Mouse (Mus musculus): ENCODE results near the gene Olfr601. TPM values are rescaled to one million over a fixed set of nuclear protein-coding genes. Genes with fewer than 3 reads are reported as not detected.
"Not testable (repeated sequence)": the region's sequence is repeated elsewhere in the genome, so short reads cannot be mapped to it uniquely, and the experiment has no call there.

The Olfr601 gene
- not detected in 2 replicates for polyA plus RNA-seq (2012)

- no peak for TF ChIP-seq GATA1 (IDR thresholded peaks at IDR 0.05; ENCODE audit: low read length)
Observed at GRCm38 (mm10) chr7:103362555-103362954, at the start of gene Olfr601. Gene Olfr601 (minus strand): TSS chr7:103362655.

- TF ChIP-seq GATA1 (IDR thresholded peaks at IDR 0.05; ENCODE audit: low read length) = no peak
Observed at GRCm38 (mm10) chr7:103398981-103399380, 36.5 kb upstream of the Olfr601 start.

- TF ChIP-seq GATA1 (IDR thresholded peaks at IDR 0.05; ENCODE audit: low read length) = no peak
Observed at GRCm38 (mm10) chr7:103397758-103398157, 35.3 kb upstream of the Olfr601 start.

GRCm38 (mm10) chr7:103386077-103386476 is 23.6 kb upstream of the Olfr601 start, which contains the start of gene Olfr603:
Gene Olfr603 (minus strand): TSS chr7:103386177.
- no peak for TF ChIP-seq GATA1 (IDR thresholded peaks at IDR 0.05; ENCODE audit: low read length)

GRCm38 (mm10) chr7:103349569-103349968 is 12.9 kb downstream of the Olfr601 start, which contains the start of gene Olfr600:
Gene Olfr600 (minus strand): TSS chr7:103349669.
- TF ChIP-seq GATA1 (IDR thresholded peaks at IDR 0.05; ENCODE audit: low read length) = no peak

GRCm38 (mm10) chr7:103335617-103336016 is 26.8 kb downstream of the Olfr601 start, which contains the start of gene Olfr599:
Gene Olfr599 (plus strand): TSS chr7:103335917.
- no peak for TF ChIP-seq GATA1 (IDR thresholded peaks at IDR 0.05; ENCODE audit: low read length)

- TF ChIP-seq GATA1 (IDR thresholded peaks at IDR 0.05; ENCODE audit: low read length) = no peak
Observed at GRCm38 (mm10) chr7:103323268-103323667, 39.2 kb downstream of the Olfr601 start, which contains the start of gene Olfr598. Gene Olfr598 (plus strand): TSS chr7:103323568.

GRCm38 (mm10) chr7:103316015-103316414 is 46.4 kb downstream of the Olfr601 start, which contains the start of gene Olfr597:
Gene Olfr597 (plus strand): TSS chr7:103316315.
- not testable (repeated sequence) for TF ChIP-seq GATA1 (IDR thresholded peaks at IDR 0.05; ENCODE audit: low read length)

Other genes with a start within 250 kb of the Olfr601 start
- gene Olfr586, start 237.0 kb downstream of the Olfr601 start, polyA plus RNA-seq (2012) = not detected in 2 replicates
- not detected in 2 replicates for gene Olfr588-ps1, start 221.8 kb downstream of the Olfr601 start, polyA plus RNA-seq (2012)
- gene Olfr589, start 206.3 kb downstream of the Olfr601 start, polyA plus RNA-seq (2012) = not detected in 2 replicates
- gene Olfr591, start 184.3 kb downstream of the Olfr601 start, polyA plus RNA-seq (2012) = not detected in 2 replicates
- not detected in 2 replicates for gene Olfr592, start 177.9 kb downstream of the Olfr601 start, polyA plus RNA-seq (2012)
- gene Olfr593, start 150.8 kb downstream of the Olfr601 start, polyA plus RNA-seq (2012) = not detected in 2 replicates
- not detected in 2 replicates for gene Olfr594, start 145.7 kb downstream of the Olfr601 start, polyA plus RNA-seq (2012)
- not detected in 2 replicates for gene Usp17ld, start 110.2 kb downstream of the Olfr601 start, polyA plus RNA-seq (2012)
- not detected in 2 replicates for gene Olfr596, start 57.0 kb downstream of the Olfr601 start, polyA plus RNA-seq (2012)
- not detected in 2 replicates for gene Olfr597, start 46.3 kb downstream of the Olfr601 start, polyA plus RNA-seq (2012)
- not detected in 2 replicates for gene Olfr598, start 39.1 kb downstream of the Olfr601 start, polyA plus RNA-seq (2012)
- gene Olfr599, start 26.7 kb downstream of the Olfr601 start, polyA plus RNA-seq (2012) = not detected in 2 replicates
- gene Olfr600, start 13.0 kb downstream of the Olfr601 start, polyA plus RNA-seq (2012) = not detected in 2 replicates
- gene Olfr603, start 23.5 kb upstream of the Olfr601 start, polyA plus RNA-seq (2012) = not detected in 2 replicates
- gene Usp17lc, start 52.4 kb upstream of the Olfr601 start, polyA plus RNA-seq (2012) = not detected in 2 replicates
- not detected in 2 replicates for gene Olfr605, start 82.8 kb upstream of the Olfr601 start, polyA plus RNA-seq (2012)
- not detected in 2 replicates for gene Olfr606, start 86.4 kb upstream of the Olfr601 start, polyA plus RNA-seq (2012)
- not detected in 2 replicates for gene Olfr607, start 101.5 kb upstream of the Olfr601 start, polyA plus RNA-seq (2012)
- not detected in 2 replicates for gene Olfr608, start 107.2 kb upstream of the Olfr601 start, polyA plus RNA-seq (2012)
- gene Olfr609, start 135.4 kb upstream of the Olfr601 start, polyA plus RNA-seq (2012) = not detected in 2 replicates
- not detected in 2 replicates for gene Olfr610, start 149.5 kb upstream of the Olfr601 start, polyA plus RNA-seq (2012)
- not detected in 2 replicates for gene Olfr611, start 158.2 kb upstream of the Olfr601 start, polyA plus RNA-seq (2012)
- not detected in 2 replicates for gene Olfr612, start 180.1 kb upstream of the Olfr601 start, polyA plus RNA-seq (2012)
- not detected in 2 replicates for gene Olfr613, start 185.4 kb upstream of the Olfr601 start, polyA plus RNA-seq (2012)
- not detected in 2 replicates for gene Olfr615, start 193.4 kb upstream of the Olfr601 start, polyA plus RNA-seq (2012)
- gene Olfr616, start 206.5 kb upstream of the Olfr601 start, polyA plus RNA-seq (2012) = not detected in 2 replicates
- not detected in 2 replicates for gene Olfr617, start 210.4 kb upstream of the Olfr601 start, polyA plus RNA-seq (2012)
- gene Olfr618, start 227.4 kb upstream of the Olfr601 start, polyA plus RNA-seq (2012) = not detected in 2 replicates
- gene Olfr619, start 237.9 kb upstream of the Olfr601 start, polyA plus RNA-seq (2012) = not detected in 2 replicates
- gene Olfr620, start 249.9 kb upstream of the Olfr601 start, polyA plus RNA-seq (2012) = not detected in 2 replicates